ENCODE assay signal across 9 mouse cellular contexts in the genomic region with DNA sequence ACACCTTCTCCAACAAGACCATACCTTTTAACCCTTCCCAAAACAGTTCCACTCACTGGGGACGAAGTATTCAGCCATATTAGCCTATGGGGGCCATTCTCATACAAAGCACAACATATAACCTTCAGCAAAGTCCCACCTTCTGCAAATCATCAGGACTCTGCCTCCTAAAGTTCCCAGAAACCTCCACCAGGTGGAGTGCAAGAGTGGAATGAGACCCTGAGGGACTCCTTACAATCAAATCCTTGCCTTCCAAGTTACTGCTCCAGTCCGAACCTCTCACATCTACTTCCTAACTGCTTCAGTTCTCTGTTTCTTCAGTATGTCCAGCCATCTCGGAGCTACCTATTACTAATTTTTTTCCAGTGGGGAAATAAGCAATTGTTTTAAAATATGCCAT.
DNase-seq lines count a peak whose midpoint lies in the region; ATAC-seq and TF ChIP-seq lines count a peak whose summit lies in the region.
"Had no signal": no experiment of that assay in that cellular context is flagged by ENCODE, and none has a peak within 500 bp of the region (broad histone marks: within the 10 kb centered on the region; RNA-seq: fewer than 3 reads in every experiment).

No protein-coding gene starts in this region.

- H3K9me3 ChIP-seq in heart, embryonic 10.5 days = no peaks in the 10 kb centered on the region
- no peaks in the 10 kb centered on the region for H3K9me3 ChIP-seq in midbrain, embryonic 10.5 days (replicated peaks)
- H3K9me3 ChIP-seq in midbrain, embryonic 15.5 days = no peaks in the 10 kb centered on the region
- no peaks in the 10 kb centered on the region for H3K9me3 ChIP-seq in limb, embryonic 11.5 days (ENCODE audit: control insufficient read depth, low read length)
- H3K9me3 ChIP-seq: liver, embryonic 13.5 days had no signal

- H3K9ac ChIP-seq in midbrain, embryonic 15.5 days = no peak overlapping the region
- no peak overlapping the region for H3K9ac ChIP-seq in limb, embryonic 11.5 days (ENCODE audit: low read length)
- H3K9ac ChIP-seq: liver, embryonic 13.5 days had no signal

- peak; percentile 58 for TF ChIP-seq CTCF in cortical plate, adult 2 months (IDR thresholded peaks at IDR 0.05; ENCODE audit: extremely low read depth, insufficient read depth, low read length)

- H3K36me3 ChIP-seq in heart, embryonic 10.5 days = no peaks in the 10 kb centered on the region
- no peaks in the 10 kb centered on the region for H3K36me3 ChIP-seq in midbrain, embryonic 10.5 days
- no peaks in the 10 kb centered on the region for H3K36me3 ChIP-seq in midbrain, embryonic 15.5 days (replicated peaks)
- no peaks in the 10 kb centered on the region for H3K36me3 ChIP-seq in limb, embryonic 11.5 days (ENCODE audit: control insufficient read depth, insufficient read depth, low read length)
- H3K36me3 ChIP-seq: liver, embryonic 13.5 days had no signal

- H3K4me1 ChIP-seq in heart, embryonic 10.5 days = no peaks in the 10 kb centered on the region
- H3K4me1 ChIP-seq in midbrain, embryonic 10.5 days = no peaks in the 10 kb centered on the region
- H3K4me1 ChIP-seq in midbrain, embryonic 15.5 days = no peaks in the 10 kb centered on the region
- H3K4me1 ChIP-seq in cortical plate, adult 2 months (ENCODE audit: control insufficient read depth, insufficient read depth, low read length) = no peaks in the 10 kb centered on the region
- no peaks in the 10 kb centered on the region for H3K4me1 ChIP-seq in limb, embryonic 11.5 days (ENCODE audit: control insufficient read depth, insufficient read depth, low read length)
- H3K4me1 ChIP-seq: liver, embryonic 13.5 days had no signal

- no peak for ATAC-seq in midbrain, embryonic 15.5 days (replicated peaks)
- no peak for ATAC-seq in limb, embryonic 11.5 days (ENCODE audit: insufficient number of reproducible peaks, low FRiP score, low TSS enrichment, low read depth)

- H3K27ac ChIP-seq in heart, embryonic 10.5 days = no peak overlapping the region
- H3K27ac ChIP-seq in midbrain, embryonic 10.5 days (replicated peaks) = no peak overlapping the region
- H3K27ac ChIP-seq in midbrain, embryonic 15.5 days = no peak overlapping the region
- H3K27ac ChIP-seq in cortical plate, adult 2 months (ENCODE audit: insufficient read depth, low read length) = no peak overlapping the region
- H3K27ac ChIP-seq in limb, embryonic 11.5 days (replicated peaks; ENCODE audit: low read depth, low read length) = no peak overlapping the region
- H3K27ac ChIP-seq: liver, embryonic 13.5 days had no signal

- no peak for TF ChIP-seq POLR2A in cortical plate, adult 2 months (IDR thresholded peaks at IDR 0.05; ENCODE audit: extremely low read depth, insufficient read depth, low read length)

- H3K4me2 ChIP-seq in midbrain, embryonic 15.5 days = no peak overlapping the region
- no peak overlapping the region for H3K4me2 ChIP-seq in limb, embryonic 11.5 days (ENCODE audit: low read depth, severe bottlenecking)
- H3K4me2 ChIP-seq: liver, embryonic 13.5 days had no signal

- DNase-seq in heart, adult 11 months = peak; percentile 34
- DNase-seq in heart, embryonic 10.5 days (ENCODE audit: low spot score) = no peak
- DNase-seq in midbrain, embryonic 10.5 days (ENCODE audit: low spot score) = peak; percentile 18
- peak; percentile 58 for DNase-seq in limb, embryonic 11.5 days (ENCODE audit: low spot score)
- DNase-seq in natural killer cell, adult 2 months (ENCODE audit: low spot score in 2 of 2) = no peak
- DNase-seq in urinary bladder, postnatal 10 days (ENCODE audit: low spot score) = no peak
- DNase-seq: liver, embryonic 13.5 days had no signal

- no peak overlapping the region for H3K4me3 ChIP-seq in heart, embryonic 10.5 days
- H3K4me3 ChIP-seq in midbrain, embryonic 10.5 days = no peak overlapping the region
- H3K4me3 ChIP-seq in midbrain, embryonic 15.5 days = no peak overlapping the region
- no peak overlapping the region for H3K4me3 ChIP-seq in cortical plate, adult 2 months (ENCODE audit: insufficient read depth, low read length)
- H3K4me3 ChIP-seq in limb, embryonic 11.5 days (ENCODE audit: low read depth, low read length) = no peak overlapping the region
- H3K4me3 ChIP-seq: liver, embryonic 13.5 days had no signal

- 44% methylated on average over 3 of the region's 3 CpGs for WGBS in heart, embryonic 10.5 days
- WGBS in midbrain, embryonic 10.5 days = 45% methylated on average over 3 of the region's 3 CpGs
- 65% methylated on average over 3 of the region's 3 CpGs for WGBS in midbrain, embryonic 15.5 days
- 59% methylated on average over 3 of the region's 3 CpGs for WGBS in limb, embryonic 11.5 days

- no peaks in the 10 kb centered on the region for H3K27me3 ChIP-seq in heart, embryonic 10.5 days (ENCODE audit: insufficient read depth, poor library complexity, severe bottlenecking)
- no peaks in the 10 kb centered on the region for H3K27me3 ChIP-seq in midbrain, embryonic 10.5 days (ENCODE audit: low read depth, poor library complexity, severe bottlenecking)
- no peaks in the 10 kb centered on the region for H3K27me3 ChIP-seq in midbrain, embryonic 15.5 days (replicated peaks)
- no peaks in the 10 kb centered on the region for H3K27me3 ChIP-seq in limb, embryonic 11.5 days (ENCODE audit: control insufficient read depth, insufficient read depth, low read length)
- H3K27me3 ChIP-seq: liver, embryonic 13.5 days had no signal

Comparison
In these comparisons a context has a peak if more than half of its experiments do, and no peak if none do; other contexts are left out.
1. DNase-seq: peak in heart, adult 11 months (single experiment), midbrain, embryonic 10.5 days (single experiment) and limb, embryonic 11.5 days (single experiment); none in heart, embryonic 10.5 days (single experiment), natural killer cell, adult 2 months (0 of 2) and urinary bladder, postnatal 10 days (single experiment).